Mouse (Mus musculus): Measurements from ENCODE around the gene Ddx54. TPM values are rescaled to one million over a fixed set of nuclear protein-coding genes. Genes with fewer than 3 reads are reported as not detected.
A peak's percentile ranks its signal among the peaks of the same experiment; 100 is the strongest.

Gene Ddx54
- polyA plus RNA-seq, 2 experiments: 9.9 to 12.4 TPM

DNA sequence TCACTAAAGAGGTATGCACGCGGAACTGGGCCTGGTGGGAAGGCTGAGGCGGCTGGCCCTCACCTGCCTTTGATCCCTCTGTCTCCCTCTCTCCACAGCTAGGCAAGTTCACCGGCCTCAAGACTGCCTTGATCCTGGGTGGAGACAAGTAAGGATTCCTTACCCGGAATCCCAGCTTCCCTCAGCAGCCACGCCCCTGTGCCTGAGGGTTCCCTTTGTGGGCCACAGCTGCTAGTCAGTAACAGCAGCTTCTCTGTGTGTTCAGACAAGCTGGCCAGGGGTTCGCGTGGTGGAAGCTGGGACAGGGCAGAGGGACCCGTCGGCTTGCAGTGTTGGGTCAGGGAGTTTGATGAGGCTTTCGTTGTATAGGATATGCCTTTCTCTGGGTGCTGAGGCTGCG, 6.2 kb downstream of the Ddx54 start:
- Histone ChIP-seq H3K4me2 (ENCODE audit: low read depth) (no peak overlapping the region), H3K27me3 (ENCODE audit: control insufficient read depth, insufficient read depth, low read length) (no peaks in the 10 kb centered on the region), H3K9ac (replicated peaks) (no peak overlapping the region), H3K9me3 (ENCODE audit: control insufficient read depth, low read length) (no peaks in the 10 kb centered on the region), H3K36me3 (replicated peaks; ENCODE audit: control insufficient read depth, insufficient read depth, low read depth) (peaks cover 26% of the 10 kb centered on the region), H3K4me1 (replicated peaks; ENCODE audit: control insufficient read depth in 2 of 2, insufficient read depth in 2 of 2, low read length in 1 of 2) (peaks cover 2% of the 10 kb centered on the region in 2 experiments; a peak in 3 of 4 replicates), H3K27ac (no peak overlapping the region), H3K4me3 (ENCODE audit: insufficient read depth in 1 of 2, low read depth in 2 of 2, low read length in 2 of 2) (no peak overlapping the region)
- ATAC-seq (ENCODE audit: insufficient read depth) (no peak), DNase-seq (ENCODE audit: low read depth in 3 of 3, low spot score in 3 of 3) (no peak)
- WGBS (ENCODE audit: insufficient replicate concordance): 81% methylated on average over 12 of the region's 12 CpGs
- TF ChIP-seq EP300 (IDR thresholded peaks at IDR 0.05; ENCODE audit: low read depth) (no peak), CTCF (IDR thresholded peaks at IDR 0.05; ENCODE audit: low read depth) (no peak)

DNA sequence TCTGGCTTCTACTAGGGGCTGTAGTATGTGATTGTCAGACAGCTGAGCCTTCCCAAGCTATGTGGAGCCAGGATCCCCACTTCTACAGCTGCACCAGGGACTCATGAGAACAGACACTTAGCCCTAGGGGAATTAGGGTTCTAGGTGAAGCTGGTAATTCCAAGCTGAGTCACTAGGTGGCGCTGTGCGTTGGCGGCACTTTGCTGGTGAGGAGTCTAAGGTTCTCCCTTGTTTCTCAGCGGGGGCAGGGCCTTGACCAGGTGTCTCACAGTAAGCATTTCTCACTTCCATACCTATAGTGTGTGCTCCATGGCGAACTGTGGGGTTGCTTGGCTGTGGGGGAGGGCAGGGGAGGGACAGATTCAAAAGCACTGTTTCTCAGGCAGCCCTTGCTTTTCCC, 6.7 kb downstream of the Ddx54 start:
- WGBS (ENCODE audit: insufficient replicate concordance): 22% methylated on average over 5 of the region's 5 CpGs
- no peaks in the 10 kb centered on the region for H3K27me3 ChIP-seq (ENCODE audit: control insufficient read depth, insufficient read depth, low read length)
- ATAC-seq (ENCODE audit: insufficient read depth): no peak
- no peak for DNase-seq (ENCODE audit: low read depth in 3 of 3, low spot score in 3 of 3)
- no peak overlapping the region for H3K9ac ChIP-seq (replicated peaks)
- TF ChIP-seq CTCF (IDR thresholded peaks at IDR 0.05; ENCODE audit: low read depth) (peak; percentile 97), EP300 (IDR thresholded peaks at IDR 0.05; ENCODE audit: low read depth) (no peak)
- no peak overlapping the region for H3K4me2 ChIP-seq (ENCODE audit: low read depth)
- no peak overlapping the region for H3K4me3 ChIP-seq (ENCODE audit: insufficient read depth in 1 of 2, low read depth in 2 of 2, low read length in 2 of 2)
- no peak overlapping the region for H3K27ac ChIP-seq
- peaks cover 26% of the 10 kb centered on the region for H3K36me3 ChIP-seq (replicated peaks; ENCODE audit: control insufficient read depth, insufficient read depth, low read depth)
- no peaks in the 10 kb centered on the region for H3K9me3 ChIP-seq (ENCODE audit: control insufficient read depth, low read length)
- no peaks in the 10 kb centered on the region for H3K4me1 ChIP-seq (replicated peaks; ENCODE audit: control insufficient read depth in 2 of 2, insufficient read depth in 2 of 2, low read length in 1 of 2)

DNA sequence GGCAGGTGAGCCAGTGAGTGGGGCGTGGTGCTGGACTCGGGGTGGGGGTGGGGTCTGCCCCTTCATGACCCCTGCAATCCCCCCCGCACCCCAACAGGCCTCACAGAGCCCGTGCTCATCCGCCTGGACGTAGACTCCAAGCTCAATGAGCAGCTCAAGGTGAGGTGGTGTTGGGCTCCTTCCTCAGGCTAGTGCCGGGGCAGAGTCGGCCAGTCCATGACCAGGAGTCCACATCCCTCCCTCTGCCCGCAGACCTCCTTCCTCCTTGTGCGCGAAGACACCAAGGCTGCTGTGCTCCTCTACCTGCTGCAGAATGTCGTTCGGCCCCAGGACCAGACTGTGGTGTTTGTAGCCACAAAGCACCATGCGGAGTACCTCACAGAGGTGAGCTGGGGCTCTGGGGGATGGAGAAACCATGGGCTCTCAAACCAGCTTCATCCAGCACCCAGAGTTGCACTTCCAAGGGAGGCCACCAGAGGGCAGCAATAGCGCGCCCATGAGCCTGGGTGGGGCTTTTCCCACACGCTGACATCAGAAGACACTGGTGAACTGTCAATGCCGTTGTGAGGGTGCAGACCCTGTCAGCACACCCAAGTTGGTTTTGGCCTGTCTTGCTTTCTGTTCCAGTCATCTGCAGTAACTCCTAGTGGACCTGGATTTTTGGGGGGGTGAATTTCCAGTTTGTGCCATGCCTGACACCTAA, 8.0 kb downstream of the Ddx54 start:
- peak; percentile 99 for TF ChIP-seq CTCF (IDR thresholded peaks at IDR 0.05; ENCODE audit: low read depth)
- no peak for TF ChIP-seq EP300 (IDR thresholded peaks at IDR 0.05; ENCODE audit: low read depth)
- Histone ChIP-seq H3K27me3 (ENCODE audit: control insufficient read depth, insufficient read depth, low read length) (no peaks in the 10 kb centered on the region), H3K4me3 (ENCODE audit: insufficient read depth in 1 of 2, low read depth in 2 of 2, low read length in 2 of 2) (no peak overlapping the region), H3K36me3 (replicated peaks; ENCODE audit: control insufficient read depth, insufficient read depth, low read depth) (peaks cover 26% of the 10 kb centered on the region), H3K9ac (replicated peaks) (no peak overlapping the region), H3K4me2 (ENCODE audit: low read depth) (no peak overlapping the region), H3K4me1 (replicated peaks; ENCODE audit: control insufficient read depth in 2 of 2, insufficient read depth in 2 of 2, low read length in 1 of 2) (no peaks in the 10 kb centered on the region), H3K9me3 (ENCODE audit: control insufficient read depth, low read length) (no peaks in the 10 kb centered on the region), H3K27ac (no peak overlapping the region)
- WGBS (ENCODE audit: insufficient replicate concordance): 61% methylated on average over 18 of the region's 18 CpGs
- ATAC-seq (ENCODE audit: insufficient read depth): peak; percentile 24; the same call in 1 of the 2 replicates
- peak in 2 of 3 experiments; percentile 47 to 61 for DNase-seq (ENCODE audit: low read depth in 3 of 3, low spot score in 3 of 3)

- Histone ChIP-seq H3K4me3 (ENCODE audit: insufficient read depth in 1 of 2, low read depth in 2 of 2, low read length in 2 of 2) (no peak overlapping the region), H3K27me3 (ENCODE audit: control insufficient read depth, insufficient read depth, low read length) (no peaks in the 10 kb centered on the region), H3K27ac (no peak overlapping the region), H3K9ac (replicated peaks) (no peak overlapping the region), H3K4me1 (replicated peaks; ENCODE audit: control insufficient read depth in 2 of 2, insufficient read depth in 2 of 2, low read length in 1 of 2) (no peaks in the 10 kb centered on the region), H3K4me2 (ENCODE audit: low read depth) (no peak overlapping the region), H3K9me3 (ENCODE audit: control insufficient read depth, low read length) (no peaks in the 10 kb centered on the region), H3K36me3 (replicated peaks; ENCODE audit: control insufficient read depth, insufficient read depth, low read depth) (peaks cover 26% of the 10 kb centered on the region)
- DNase-seq (ENCODE audit: low read depth in 3 of 3, low spot score in 3 of 3) (no peak), ATAC-seq (ENCODE audit: insufficient read depth) (no peak)
- TF ChIP-seq CTCF (IDR thresholded peaks at IDR 0.05; ENCODE audit: low read depth): no peak
- no peak for TF ChIP-seq EP300 (IDR thresholded peaks at IDR 0.05; ENCODE audit: low read depth)
- 76% methylated on average over 23 of the region's 23 CpGs for WGBS (ENCODE audit: insufficient replicate concordance)
Measured at GRCm38 (mm10) chr5:120621078-120621765, 8.7 kb downstream of the Ddx54 start.

DNA sequence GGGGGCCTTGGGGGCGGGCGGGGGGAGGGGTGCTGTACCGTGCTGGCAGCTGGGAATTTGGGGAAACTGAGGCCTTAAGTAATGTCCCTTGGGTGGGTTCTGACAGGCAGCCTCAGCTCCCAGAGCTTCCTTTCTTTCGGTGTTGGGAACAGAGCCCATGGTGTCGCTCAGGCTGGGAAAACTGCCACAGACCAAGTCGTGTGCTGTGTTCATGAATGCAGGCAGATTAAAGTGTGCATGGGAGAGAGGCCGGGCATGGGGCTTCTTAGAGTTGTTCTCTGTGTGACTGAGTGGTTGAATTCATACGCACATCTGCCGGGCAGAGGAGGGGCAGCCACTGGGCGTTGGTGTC, 9.3 kb downstream of the Ddx54 start:
- Histone ChIP-seq H3K27me3 (ENCODE audit: control insufficient read depth, insufficient read depth, low read length) (no peaks in the 10 kb centered on the region), H3K4me3 (ENCODE audit: insufficient read depth in 1 of 2, low read depth in 2 of 2, low read length in 2 of 2) (no peak overlapping the region), H3K27ac (no peak overlapping the region), H3K4me2 (ENCODE audit: low read depth) (no peak overlapping the region), H3K9ac (replicated peaks) (no peak overlapping the region), H3K36me3 (replicated peaks; ENCODE audit: control insufficient read depth, insufficient read depth, low read depth) (peaks cover 26% of the 10 kb centered on the region), H3K9me3 (ENCODE audit: control insufficient read depth, low read length) (no peaks in the 10 kb centered on the region), H3K4me1 (replicated peaks; ENCODE audit: control insufficient read depth in 2 of 2, insufficient read depth in 2 of 2, low read length in 1 of 2) (no peaks in the 10 kb centered on the region)
- TF ChIP-seq CTCF (IDR thresholded peaks at IDR 0.05; ENCODE audit: low read depth) (no peak), EP300 (IDR thresholded peaks at IDR 0.05; ENCODE audit: low read depth) (no peak)
- no peak for DNase-seq (ENCODE audit: low read depth in 3 of 3, low spot score in 3 of 3)
- 82% methylated on average over 10 of the region's 10 CpGs for WGBS (ENCODE audit: insufficient replicate concordance)
- ATAC-seq (ENCODE audit: insufficient read depth): no peak

All from liver, embryonic 14.5 days (tissue).